Mouse (Mus musculus): ENCODE results near the gene Arl5c. TPM values are rescaled to one million over a fixed set of nuclear protein-coding genes. Genes with fewer than 3 reads are reported as not detected.

The Arl5c gene
- polyA plus RNA-seq, 1 experiment, result 1.1 TPM

DNA sequence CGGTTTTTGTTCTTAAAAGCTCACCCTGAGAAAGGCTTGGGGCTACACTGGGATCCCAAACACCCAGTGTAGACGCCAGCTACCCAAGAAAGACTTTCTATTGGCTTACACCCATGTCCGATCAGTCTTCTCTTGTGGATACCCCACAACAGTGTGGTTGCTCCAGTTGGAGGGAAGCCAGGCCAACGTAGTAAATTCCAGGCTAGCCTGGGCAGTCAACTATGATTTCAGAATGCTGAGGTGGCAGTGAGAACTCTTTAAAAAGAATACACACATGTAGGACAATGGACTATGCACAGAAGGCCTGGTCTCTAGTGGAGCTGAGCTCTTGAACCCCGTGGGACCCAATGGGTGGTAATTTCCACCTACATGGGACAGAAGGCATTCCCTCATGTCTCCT is 21.2 kb downstream of the Arl5c start:
- no peak overlapping the region for H3K27ac ChIP-seq (ENCODE audit: insufficient read depth, low read depth, low read length)
- no peak overlapping the region for H3K4me3 ChIP-seq (ENCODE audit: low read depth, low read length)
- 0 out of 2 replicates have a peak, but pooled peaks cover 3% of the 10 kb centered on the region for H3K4me1 ChIP-seq (ENCODE audit: control insufficient read depth, insufficient read depth, insufficient read length, low read length)
- WGBS, result 77% methylated on average over 5 of the region's 5 CpGs
- no peaks in the 10 kb centered on the region for H3K27me3 ChIP-seq (ENCODE audit: control insufficient read depth, insufficient read depth, low read length)
- H3K36me3 ChIP-seq (ENCODE audit: control insufficient read depth, insufficient read depth, low read length), result no peaks in the 10 kb centered on the region
- TF ChIP-seq CTCF (IDR thresholded peaks at IDR 0.05; ENCODE audit: extremely low read depth, insufficient read length, insufficient replicate concordance, low read depth, low read length) (no peak), POLR2A (IDR thresholded peaks at IDR 0.05; ENCODE audit: low read depth, low read length) (no peak)

GRCm38 (mm10) chr11:97974141-97974540 is 21.8 kb downstream of the Arl5c start:
- H3K27ac ChIP-seq (ENCODE audit: insufficient read depth, low read depth, low read length), result no peak overlapping the region
- no peaks in the 10 kb centered on the region for H3K4me1 ChIP-seq (ENCODE audit: control insufficient read depth, insufficient read depth, insufficient read length, low read length)
- no peak overlapping the region for H3K4me3 ChIP-seq (ENCODE audit: low read depth, low read length)
- no peaks in the 10 kb centered on the region for H3K36me3 ChIP-seq (ENCODE audit: control insufficient read depth, insufficient read depth, low read length)
- WGBS, result 81% methylated on average over 5 of the region's 5 CpGs
- no peaks in the 10 kb centered on the region for H3K27me3 ChIP-seq (ENCODE audit: control insufficient read depth, insufficient read depth, low read length)
- no peak for TF ChIP-seq CTCF (IDR thresholded peaks at IDR 0.05; ENCODE audit: extremely low read depth, insufficient read length, insufficient replicate concordance, low read depth, low read length)
- TF ChIP-seq POLR2A (IDR thresholded peaks at IDR 0.05; ENCODE audit: low read depth, low read length), result no peak

DNA sequence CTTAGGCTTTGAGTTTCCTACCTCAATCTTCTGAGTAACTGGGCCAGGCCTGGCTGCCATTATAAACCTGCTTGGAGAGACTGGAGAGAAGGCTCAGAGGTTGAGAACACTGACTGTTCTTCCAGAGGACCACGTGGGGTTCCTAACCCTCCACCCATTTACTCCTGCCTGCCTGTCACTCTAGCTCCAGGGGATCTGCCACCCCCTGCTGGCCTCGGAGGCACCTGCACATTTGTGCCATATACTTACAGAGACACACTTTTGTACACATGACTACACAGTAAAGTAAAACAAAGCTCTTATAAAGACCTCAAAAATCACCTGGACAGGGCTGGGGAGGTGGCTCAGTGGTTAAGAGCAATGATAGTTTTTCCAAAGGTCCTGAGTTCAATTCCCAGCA is 23.5 kb downstream of the Arl5c start:
- Histone ChIP-seq H3K4me3 (ENCODE audit: low read depth, low read length) (no peak overlapping the region), H3K27ac (ENCODE audit: insufficient read depth, low read depth, low read length) (no peak overlapping the region), H3K36me3 (ENCODE audit: control insufficient read depth, insufficient read depth, low read length) (no peaks in the 10 kb centered on the region), H3K4me1 (ENCODE audit: control insufficient read depth, insufficient read depth, insufficient read length, low read length) (no peaks in the 10 kb centered on the region), H3K27me3 (ENCODE audit: control insufficient read depth, insufficient read depth, low read length) (peaks cover 3% of the 10 kb centered on the region; the same call in 1 of the 2 replicates)
- no peak for TF ChIP-seq POLR2A (IDR thresholded peaks at IDR 0.05; ENCODE audit: low read depth, low read length)
- no peak for TF ChIP-seq CTCF (IDR thresholded peaks at IDR 0.05; ENCODE audit: extremely low read depth, insufficient read length, insufficient replicate concordance, low read depth, low read length)
- 79% methylated on average over 2 of the region's 2 CpGs for WGBS

GRCm38 (mm10) chr11:97971232-97971631 is 24.7 kb downstream of the Arl5c start:
- no peak for TF ChIP-seq CTCF (IDR thresholded peaks at IDR 0.05; ENCODE audit: extremely low read depth, insufficient read length, insufficient replicate concordance, low read depth, low read length)
- no peak for TF ChIP-seq POLR2A (IDR thresholded peaks at IDR 0.05; ENCODE audit: low read depth, low read length)
- H3K27ac ChIP-seq (ENCODE audit: insufficient read depth, low read depth, low read length), result no peak overlapping the region
- H3K4me3 ChIP-seq (ENCODE audit: low read depth, low read length), result no peak overlapping the region
- WGBS, result 21% methylated on average over 7 of the region's 7 CpGs
- H3K4me1 ChIP-seq (ENCODE audit: control insufficient read depth, insufficient read depth, insufficient read length, low read length), result no peaks in the 10 kb centered on the region
- H3K27me3 ChIP-seq (ENCODE audit: control insufficient read depth, insufficient read depth, low read length), result peaks cover 3% of the 10 kb centered on the region; the same call in 1 of the 2 replicates
- no peaks in the 10 kb centered on the region for H3K36me3 ChIP-seq (ENCODE audit: control insufficient read depth, insufficient read depth, low read length)

- no peak for TF ChIP-seq CTCF (IDR thresholded peaks at IDR 0.05; ENCODE audit: extremely low read depth, insufficient read length, insufficient replicate concordance, low read depth, low read length)
- no peak for TF ChIP-seq POLR2A (IDR thresholded peaks at IDR 0.05; ENCODE audit: low read depth, low read length)
- Histone ChIP-seq H3K27me3 (ENCODE audit: control insufficient read depth, insufficient read depth, low read length) (peaks cover 3% of the 10 kb centered on the region; the same call in 1 of the 2 replicates), H3K36me3 (ENCODE audit: control insufficient read depth, insufficient read depth, low read length) (no peaks in the 10 kb centered on the region), H3K4me3 (ENCODE audit: low read depth, low read length) (no peak overlapping the region), H3K4me1 (ENCODE audit: control insufficient read depth, insufficient read depth, insufficient read length, low read length) (no peaks in the 10 kb centered on the region), H3K27ac (ENCODE audit: insufficient read depth, low read depth, low read length) (no peak overlapping the region)
- WGBS, result 82% methylated on average over 7 of the region's 7 CpGs
Observed at GRCm38 (mm10) chr11:97970771-97971170, 25.2 kb downstream of the Arl5c start.

DNA sequence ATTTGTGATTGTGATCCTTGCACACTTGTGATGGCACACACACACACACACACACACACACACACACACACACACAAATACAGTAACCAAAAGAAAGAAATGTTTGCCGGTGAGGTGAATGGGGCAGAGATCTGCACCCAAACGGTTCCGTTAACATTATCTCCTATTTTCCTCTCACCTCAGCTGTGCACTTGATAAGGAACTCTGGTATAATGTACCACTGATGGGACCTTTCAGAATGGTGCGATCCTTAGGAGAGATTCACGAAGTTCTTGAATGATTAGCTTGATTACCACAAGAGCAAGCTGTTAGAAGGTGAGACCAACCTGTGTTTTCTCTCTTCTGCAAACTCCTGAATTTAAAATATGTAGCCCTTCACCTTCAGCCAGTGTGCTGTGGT is 27.6 kb downstream of the Arl5c start:
- H3K27ac ChIP-seq (ENCODE audit: insufficient read depth, low read depth, low read length), result no peak overlapping the region
- no peaks in the 10 kb centered on the region for H3K36me3 ChIP-seq (ENCODE audit: control insufficient read depth, insufficient read depth, low read length)
- peaks cover 3% of the 10 kb centered on the region; the same call in 1 of the 2 replicates for H3K27me3 ChIP-seq (ENCODE audit: control insufficient read depth, insufficient read depth, low read length)
- 68% methylated on average over 5 of the region's 5 CpGs for WGBS
- H3K4me1 ChIP-seq (ENCODE audit: control insufficient read depth, insufficient read depth, insufficient read length, low read length), result no peaks in the 10 kb centered on the region
- TF ChIP-seq CTCF (IDR thresholded peaks at IDR 0.05; ENCODE audit: extremely low read depth, insufficient read length, insufficient replicate concordance, low read depth, low read length) (no peak), POLR2A (IDR thresholded peaks at IDR 0.05; ENCODE audit: low read depth, low read length) (no peak)
- H3K4me3 ChIP-seq (ENCODE audit: low read depth, low read length), result no peak overlapping the region

GRCm38 (mm10) chr11:97967114-97967513 is 28.9 kb downstream of the Arl5c start:
- H3K27me3 ChIP-seq (ENCODE audit: control insufficient read depth, insufficient read depth, low read length), result peaks cover 3% of the 10 kb centered on the region; the same call in 1 of the 2 replicates
- no peak overlapping the region for H3K27ac ChIP-seq (ENCODE audit: insufficient read depth, low read depth, low read length)
- TF ChIP-seq POLR2A (IDR thresholded peaks at IDR 0.05; ENCODE audit: low read depth, low read length), result no peak
- TF ChIP-seq CTCF (IDR thresholded peaks at IDR 0.05; ENCODE audit: extremely low read depth, insufficient read length, insufficient replicate concordance, low read depth, low read length), result no peak
- H3K36me3 ChIP-seq (ENCODE audit: control insufficient read depth, insufficient read depth, low read length), result no peaks in the 10 kb centered on the region
- no peak overlapping the region for H3K4me3 ChIP-seq (ENCODE audit: low read depth, low read length)
- 29% methylated on average over 2 of the region's 2 CpGs for WGBS
- H3K4me1 ChIP-seq (ENCODE audit: control insufficient read depth, insufficient read depth, insufficient read length, low read length), result no peaks in the 10 kb centered on the region
